Mouse (Mus musculus) heart, embryonic 14.5 days (tissue): ENCODE measurements around the gene Rpl28. TPM values are rescaled to one million over a fixed set of nuclear protein-coding genes. Genes with fewer than 3 reads are reported as not detected.

Experiments used
- ATAC-seq: fragments of 200-750 bp; cut with Nextera tagmentation; 2 replicates; pipeline ENCODE4 v1.8.0; 2017; ENCODE audit warnings: low read depth, moderate TSS enrichment; ENCODE audit not compliant: insufficient number of reproducible peaks, insufficient read depth, low FRiP score
- H3K27ac ChIP-seq, 2 experiments: fragments of 200-500 bp in 1 of 2; fragments of 300-500 bp in 1 of 2; sonication (generic) in 1 of 2; replicated peaks in 1 of 2; 2 replicates each; pipeline ENCODE4 v1.5.1; 2012 to 2014; ENCODE audit warnings: low read depth in 2 of 2, low read length in 2 of 2, control low read depth in 1 of 2, mild to moderate bottlenecking in 1 of 2, mixed read lengths in 1 of 2; ENCODE audit not compliant: control insufficient read depth in 1 of 2, insufficient read depth in 1 of 2
- H3K27me3 ChIP-seq: fragments of 300-500 bp; sonication (generic); 2 replicates; pipeline ENCODE4 v1.6.1; 2014; ENCODE audit warnings: mild to moderate bottlenecking, low read length, control low read depth; ENCODE audit not compliant: control insufficient read depth, insufficient read depth
- H3K36me3 ChIP-seq: fragments of 300-500 bp; sonication (generic); 2 replicates; pipeline ENCODE4 v1.6.1; 2014; ENCODE audit warnings: mild to moderate bottlenecking, control low read depth, low read length, mixed read lengths; ENCODE audit not compliant: control insufficient read depth, insufficient read depth
- H3K4me1 ChIP-seq, 2 experiments: fragments of 200-500 bp in 1 of 2; fragments of 300-500 bp in 1 of 2; sonication (generic) in 1 of 2; 2 replicates each; pipeline ENCODE4 v1.6.1; 2012 to 2014; ENCODE audit warnings: low read length in 2 of 2, control low read depth in 1 of 2, mixed read lengths in 1 of 2; ENCODE audit not compliant: control insufficient read depth in 2 of 2, insufficient read depth in 2 of 2
- H3K4me2 ChIP-seq: fragments of 300-500 bp; sonication (generic); 2 replicates; pipeline ENCODE4 v1.6.1; 2014; ENCODE audit warnings: mild to moderate bottlenecking, low read length
- H3K4me3 ChIP-seq, 2 experiments: fragments of 200-500 bp in 1 of 2; fragments of 300-500 bp in 1 of 2; sonication (generic) in 1 of 2; 2 replicates each; pipeline ENCODE4 v1.5.1; 2012 to 2014; ENCODE audit warnings: low read length in 2 of 2, mild to moderate bottlenecking in 2 of 2, control low read depth in 1 of 2, low read depth in 1 of 2, moderate library complexity in 1 of 2; ENCODE audit not compliant: control insufficient read depth in 1 of 2, insufficient read depth in 1 of 2
- H3K9ac ChIP-seq: fragments of 300-500 bp; sonication (generic); 2 replicates; pipeline ENCODE4 v1.6.1; 2014; ENCODE audit warnings: mild to moderate bottlenecking, low read length
- H3K9me3 ChIP-seq: fragments of 300-500 bp; sonication (generic); 2 replicates; pipeline ENCODE4 v1.6.1; 2016; ENCODE audit warnings: low read length, control low read depth; ENCODE audit not compliant: control insufficient read depth
- WGBS: fragments of 180-500 bp; shearing (Covaris S2); extraction: QIAGEN DNeasy Blood & Tissue Kit; methylation state at CpG from one replicate; pipeline ENCODE4 v1.1.7; 2014; 5-methylcytosine and 5-hydroxymethylcytosine counted together
- polyA plus RNA-seq: library from polyadenylated mRNA; unstranded; fragments of >200 nt; fragmentation: Nextera tagmentation; extraction: Ambion mirVana; gene quantifications from 2 replicates; pipeline ENCODE4 v1.2.1, GENCODE M21; 2014

Rpl28 gene
- polyA plus RNA-seq, 1 experiment from 2014 or later: 179 TPM

- Histone ChIP-seq H3K27ac (0 out of 4 replicates have a peak overlapping the region, but pooled peaks of 1 of the 2 experiments have one; percentile 41), H3K27me3 (no peaks in the 10 kb centered on the region), H3K4me3 (peak overlapping the region; percentile 40 to 43), H3K4me2 (peak overlapping the region; percentile 62), H3K4me1 (peaks cover 9 to 14% of the 10 kb centered on the region in 2 experiments), H3K36me3 (no peaks in the 10 kb centered on the region), H3K9ac (peak overlapping the region; percentile 56), H3K9me3 (no peaks in the 10 kb centered on the region)
- ATAC-seq: peak; percentile 75
- 1% methylated on average over 30 of the region's 30 CpGs for WGBS
Measured at GRCm38 (mm10) chr7:4751971-4752820, 40.5 kb upstream of the Rpl28 start.

- peak within 1 kb of the TSS; percentile 56 for H3K9ac ChIP-seq
- no peaks in the 10 kb centered on the region for H3K27me3 ChIP-seq
- peak; percentile 86 for ATAC-seq
- H3K4me1 ChIP-seq: peaks cover 9 to 14% of the 10 kb centered on the region in 2 experiments
- 3% methylated on average over 24 of the region's 24 CpGs for WGBS
- peak within 1 kb of the TSS; percentile 40 to 43 for H3K4me3 ChIP-seq
- no peaks in the 10 kb centered on the region for H3K9me3 ChIP-seq
- no peaks in the 10 kb centered on the region for H3K36me3 ChIP-seq
- H3K4me2 ChIP-seq: peak within 1 kb of the TSS; percentile 62
- 0 out of 4 replicates have a peak within 1 kb of the TSS, but pooled peaks of 1 of the 2 experiments have one; percentile 41 for H3K27ac ChIP-seq
Measured at GRCm38 (mm10) chr7:4752821-4753570, 39.7 kb upstream of the Rpl28 start, which contains the start of gene Cox6b2. Cox6b2 (minus strand) TSS chr7:4753094.

DNA sequence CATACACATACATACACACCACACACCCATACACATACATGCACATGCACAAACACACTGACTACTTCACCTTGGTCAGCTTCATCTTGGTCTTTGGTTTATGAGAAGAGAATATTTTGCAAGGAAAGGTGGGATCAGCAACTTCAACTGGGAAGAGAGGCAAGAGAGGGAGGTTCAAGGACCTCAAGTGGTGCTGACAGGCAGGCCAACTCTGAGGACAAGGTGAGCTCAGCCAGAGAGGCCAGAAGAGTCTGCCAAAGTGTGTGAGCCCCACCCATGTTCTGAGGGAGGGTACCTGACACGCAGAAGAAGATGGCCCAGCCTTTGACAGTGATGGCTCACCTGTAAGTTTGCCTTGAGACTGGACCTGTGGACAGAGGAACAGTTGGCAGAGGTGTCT, 33.0 kb upstream of the Rpl28 start:
- no peaks in the 10 kb centered on the region for H3K9me3 ChIP-seq
- H3K4me3 ChIP-seq: no peak overlapping the region
- ATAC-seq: no peak
- no peak overlapping the region for H3K27ac ChIP-seq
- no peak overlapping the region for H3K9ac ChIP-seq
- WGBS: 33% methylated on average over 1 of the region's 1 CpGs
- H3K36me3 ChIP-seq: no peaks in the 10 kb centered on the region
- no peaks in the 10 kb centered on the region for H3K27me3 ChIP-seq
- no peak overlapping the region for H3K4me2 ChIP-seq
- no peaks in the 10 kb centered on the region for H3K4me1 ChIP-seq

DNA sequence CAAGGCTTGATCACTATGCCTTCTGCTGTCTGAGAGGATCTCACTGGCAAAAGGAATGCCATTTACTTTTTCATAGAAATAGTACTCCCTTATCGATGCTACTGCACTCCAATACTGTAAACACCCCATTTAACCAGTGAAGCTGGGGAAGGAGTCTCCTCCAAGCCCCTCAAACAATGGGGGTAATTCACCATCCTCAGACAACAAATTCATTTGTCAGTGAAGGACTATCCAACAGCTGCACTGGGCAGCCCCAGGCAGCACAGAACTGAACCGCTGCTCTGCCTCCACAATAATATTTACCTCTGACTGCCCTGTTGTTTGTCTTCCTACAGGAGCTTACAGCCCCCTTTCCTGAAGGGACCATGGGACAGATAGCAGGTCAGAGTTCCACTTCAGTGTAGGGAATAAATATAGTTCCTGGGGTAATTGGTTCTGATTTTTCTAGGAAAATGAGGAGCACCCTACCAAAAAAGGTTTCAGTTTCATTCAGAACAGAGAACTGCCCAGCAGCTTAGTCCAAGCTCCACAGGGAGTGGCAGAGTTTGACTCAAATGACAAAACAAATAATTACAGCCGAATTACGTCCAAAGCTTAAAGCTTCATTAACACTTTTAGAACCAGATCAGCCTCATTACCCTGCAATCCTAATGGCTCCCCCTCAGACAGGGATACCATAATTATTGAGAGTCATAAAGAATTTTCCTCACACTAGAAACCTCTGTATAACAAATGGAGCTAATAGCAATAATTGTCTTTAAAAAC, 27.5 kb upstream of the Rpl28 start:
- Histone ChIP-seq H3K4me2 (no peak overlapping the region), H3K4me1 (no peaks in the 10 kb centered on the region), H3K36me3 (no peaks in the 10 kb centered on the region), H3K9me3 (no peaks in the 10 kb centered on the region), H3K9ac (no peak overlapping the region), H3K27me3 (no peaks in the 10 kb centered on the region), H3K4me3 (no peak overlapping the region), H3K27ac (no peak overlapping the region)
- 27% methylated on average over 4 of the region's 4 CpGs for WGBS
- ATAC-seq: no peak

GRCm38 (mm10) chr7:4771202-4771601, 21.5 kb upstream of the Rpl28 start, which contains the start of gene Fam71e2:
Fam71e2 (minus strand) TSS chr7:4771302.
- Histone ChIP-seq H3K27ac (no peak within 1 kb of the TSS), H3K4me3 (no peak within 1 kb of the TSS), H3K27me3 (peaks cover 20% of the 10 kb centered on the region), H3K4me1 (no peaks in the 10 kb centered on the region), H3K36me3 (no peaks in the 10 kb centered on the region), H3K9me3 (no peaks in the 10 kb centered on the region), H3K4me2 (no peak within 1 kb of the TSS), H3K9ac (no peak within 1 kb of the TSS)
- 61% methylated on average over 4 of the region's 5 CpGs for WGBS
- no peak for ATAC-seq

DNA sequence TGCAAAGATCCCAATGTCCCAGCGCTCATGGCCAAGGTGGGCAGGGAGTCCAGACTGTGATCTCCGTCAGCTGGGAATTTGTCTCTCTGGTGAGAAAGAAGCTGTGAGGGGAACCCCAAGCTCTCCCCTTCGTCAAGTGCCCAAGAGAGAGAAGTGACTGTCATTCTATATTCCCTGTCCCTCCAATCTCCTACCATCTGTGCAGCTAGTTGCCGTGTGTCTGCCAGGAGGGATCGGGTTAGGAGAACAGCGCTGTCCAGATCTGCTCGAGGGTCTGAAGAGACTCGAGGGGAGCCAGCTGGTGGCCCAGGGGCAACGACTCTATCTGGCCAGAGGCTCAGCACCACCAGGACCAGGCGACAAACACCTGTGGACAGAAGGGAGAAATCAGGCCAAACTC, 16.5 kb upstream of the Rpl28 start:
- Histone ChIP-seq H3K4me3 (no peak overlapping the region), H3K4me2 (no peak overlapping the region), H3K27me3 (peaks cover 66% of the 10 kb centered on the region), H3K9ac (no peak overlapping the region), H3K27ac (no peak overlapping the region), H3K9me3 (no peaks in the 10 kb centered on the region), H3K4me1 (peaks cover 4 to 12% of the 10 kb centered on the region in 2 experiments; a peak in 2 of 4 replicates), H3K36me3 (no peaks in the 10 kb centered on the region)
- 39% methylated on average over 10 of the region's 10 CpGs for WGBS
- no peak for ATAC-seq
